Mouse (Mus musculus): Measurements from ENCODE around the gene Mettl24. TPM values are rescaled to one million over a fixed set of nuclear protein-coding genes. Genes with fewer than 3 reads are reported as not detected.
A peak's percentile ranks its signal among the peaks of the same experiment; 100 is the strongest.

Gene Mettl24
- 0.83 and 1.1 TPM in 2 replicates for polyA plus RNA-seq (2014; fragmentation: Nextera tagmentation; extraction: Ambion mirVana)

GRCm38 (mm10) chr10:40683092-40683867, at the start of gene Mettl24:
TSS of gene Mettl24 (plus strand) at chr10:40683282.
- WGBS, result under 1% methylated on average over 47 of the region's 50 CpGs
- peak; percentile 85 for ATAC-seq (ENCODE audit: low read depth)
- no peak within 1 kb of the TSS for H3K27ac ChIP-seq (ENCODE audit: low read depth, low read length)

GRCm38 (mm10) chr10:40637331-40637730, 45.8 kb upstream of the Mettl24 start:
- Histone ChIP-seq H3K9me3 (ENCODE audit: control insufficient read depth, low read length) (no peaks in the 10 kb centered on the region), H3K27me3 (ENCODE audit: control insufficient read depth, insufficient read depth, low read length) (no peaks in the 10 kb centered on the region), H3K9ac (replicated peaks; ENCODE audit: low read depth, low read length) (no peak overlapping the region), H3K36me3 (ENCODE audit: control insufficient read depth, insufficient read depth, low read length) (no peaks in the 10 kb centered on the region), H3K4me1 (ENCODE audit: control insufficient read depth, insufficient read depth, low read length) (no peaks in the 10 kb centered on the region; the same call in 1 of the 2 replicates), H3K4me2 (ENCODE audit: low read depth, low read length) (no peak overlapping the region), H3K27ac (ENCODE audit: low read depth, low read length) (no peak overlapping the region), H3K4me3 (ENCODE audit: low read depth, low read length) (no peak overlapping the region)
- no peak for ATAC-seq (ENCODE audit: low read depth)
- WGBS, result 34% methylated on average over 10 of the region's 10 CpGs

More at GRCm38 (mm10) chr10:40683092-40683867, at the start of gene Mettl24:
- Histone ChIP-seq H3K9ac (replicated peaks; ENCODE audit: low read depth, low read length) (peak within 1 kb of the TSS; percentile 71), H3K4me3 (ENCODE audit: low read depth, low read length) (peak within 1 kb of the TSS; percentile 49), H3K9me3 (ENCODE audit: control insufficient read depth, low read length) (no peaks in the 10 kb centered on the region), H3K4me2 (ENCODE audit: low read depth, low read length) (peak within 1 kb of the TSS; percentile 98), H3K36me3 (ENCODE audit: control insufficient read depth, insufficient read depth, low read length) (no peaks in the 10 kb centered on the region), H3K4me1 (ENCODE audit: control insufficient read depth, insufficient read depth, low read length) (peaks cover 11% of the 10 kb centered on the region), H3K27me3 (ENCODE audit: control insufficient read depth, insufficient read depth, low read length) (no peaks in the 10 kb centered on the region)

- H3K4me2 ChIP-seq (ENCODE audit: low read depth, low read length), result no peak overlapping the region
- H3K9ac ChIP-seq (replicated peaks; ENCODE audit: low read depth, low read length), result no peak overlapping the region
- WGBS, result 38% methylated on average over 7 of the region's 7 CpGs
- no peaks in the 10 kb centered on the region; the same call in 1 of the 2 replicates for H3K4me1 ChIP-seq (ENCODE audit: control insufficient read depth, insufficient read depth, low read length)
- peak; percentile 34; the same call in 1 of the 2 replicates for ATAC-seq (ENCODE audit: low read depth)
- no peaks in the 10 kb centered on the region for H3K36me3 ChIP-seq (ENCODE audit: control insufficient read depth, insufficient read depth, low read length)
- H3K27me3 ChIP-seq (ENCODE audit: control insufficient read depth, insufficient read depth, low read length), result no peaks in the 10 kb centered on the region
- no peak overlapping the region for H3K4me3 ChIP-seq (ENCODE audit: low read depth, low read length)
- no peaks in the 10 kb centered on the region for H3K9me3 ChIP-seq (ENCODE audit: control insufficient read depth, low read length)
- no peak overlapping the region for H3K27ac ChIP-seq (ENCODE audit: low read depth, low read length)
These were observed 44.8 kb upstream of the Mettl24 start for GRCm38 (mm10) chr10:40638276-40638675.

- 45% methylated on average over 26 of the region's 26 CpGs for WGBS
- peak; percentile 77; the same call in 1 of the 2 replicates for ATAC-seq (ENCODE audit: low read depth)
- H3K9me3 ChIP-seq (ENCODE audit: control insufficient read depth, low read length), result no peaks in the 10 kb centered on the region
- no peaks in the 10 kb centered on the region for H3K36me3 ChIP-seq (ENCODE audit: control insufficient read depth, insufficient read depth, low read length)
- no peaks in the 10 kb centered on the region; the same call in 1 of the 2 replicates for H3K4me1 ChIP-seq (ENCODE audit: control insufficient read depth, insufficient read depth, low read length)
- H3K27me3 ChIP-seq (ENCODE audit: control insufficient read depth, insufficient read depth, low read length), result no peaks in the 10 kb centered on the region
- no peak overlapping the region for H3K4me2 ChIP-seq (ENCODE audit: low read depth, low read length)
- H3K9ac ChIP-seq (replicated peaks; ENCODE audit: low read depth, low read length), result no peak overlapping the region
- no peak overlapping the region for H3K27ac ChIP-seq (ENCODE audit: low read depth, low read length)
- no peak overlapping the region for H3K4me3 ChIP-seq (ENCODE audit: low read depth, low read length)
These were observed 44.0 kb upstream of the Mettl24 start for GRCm38 (mm10) chr10:40638823-40639819.

GRCm38 (mm10) chr10:40640406-40640805, 42.7 kb upstream of the Mettl24 start:
- H3K27ac ChIP-seq (ENCODE audit: low read depth, low read length), result no peak overlapping the region
- H3K4me3 ChIP-seq (ENCODE audit: low read depth, low read length), result no peak overlapping the region
- H3K4me1 ChIP-seq (ENCODE audit: control insufficient read depth, insufficient read depth, low read length), result no peaks in the 10 kb centered on the region; the same call in 1 of the 2 replicates
- H3K36me3 ChIP-seq (ENCODE audit: control insufficient read depth, insufficient read depth, low read length), result no peaks in the 10 kb centered on the region
- H3K9me3 ChIP-seq (ENCODE audit: control insufficient read depth, low read length), result no peaks in the 10 kb centered on the region
- no peak for ATAC-seq (ENCODE audit: low read depth)
- no peak overlapping the region for H3K9ac ChIP-seq (replicated peaks; ENCODE audit: low read depth, low read length)
- no peaks in the 10 kb centered on the region for H3K27me3 ChIP-seq (ENCODE audit: control insufficient read depth, insufficient read depth, low read length)
- WGBS, result 89% methylated on average over 4 of the region's 4 CpGs
- no peak overlapping the region for H3K4me2 ChIP-seq (ENCODE audit: low read depth, low read length)

- Histone ChIP-seq H3K4me3 (ENCODE audit: low read depth, low read length) (no peak overlapping the region), H3K4me2 (ENCODE audit: low read depth, low read length) (no peak overlapping the region), H3K27me3 (ENCODE audit: control insufficient read depth, insufficient read depth, low read length) (no peaks in the 10 kb centered on the region), H3K4me1 (ENCODE audit: control insufficient read depth, insufficient read depth, low read length) (no peaks in the 10 kb centered on the region; the same call in 1 of the 2 replicates), H3K36me3 (ENCODE audit: control insufficient read depth, insufficient read depth, low read length) (no peaks in the 10 kb centered on the region), H3K27ac (ENCODE audit: low read depth, low read length) (no peak overlapping the region), H3K9ac (replicated peaks; ENCODE audit: low read depth, low read length) (no peak overlapping the region), H3K9me3 (ENCODE audit: control insufficient read depth, low read length) (no peaks in the 10 kb centered on the region)
- ATAC-seq (ENCODE audit: low read depth), result no peak
- WGBS, result 94% methylated on average over 7 of the region's 7 CpGs
These were observed 41.2 kb upstream of the Mettl24 start for GRCm38 (mm10) chr10:40641901-40642300.

GRCm38 (mm10) chr10:40643126-40643525, 40.0 kb upstream of the Mettl24 start:
- no peak overlapping the region for H3K4me3 ChIP-seq (ENCODE audit: low read depth, low read length)
- WGBS, result 91% methylated on average over 5 of the region's 5 CpGs
- no peak for ATAC-seq (ENCODE audit: low read depth)
- H3K27me3 ChIP-seq (ENCODE audit: control insufficient read depth, insufficient read depth, low read length), result no peaks in the 10 kb centered on the region
- no peaks in the 10 kb centered on the region; the same call in 1 of the 2 replicates for H3K4me1 ChIP-seq (ENCODE audit: control insufficient read depth, insufficient read depth, low read length)
- no peak overlapping the region for H3K27ac ChIP-seq (ENCODE audit: low read depth, low read length)
- H3K36me3 ChIP-seq (ENCODE audit: control insufficient read depth, insufficient read depth, low read length), result no peaks in the 10 kb centered on the region
- no peak overlapping the region for H3K9ac ChIP-seq (replicated peaks; ENCODE audit: low read depth, low read length)
- no peaks in the 10 kb centered on the region for H3K9me3 ChIP-seq (ENCODE audit: control insufficient read depth, low read length)
- no peak overlapping the region for H3K4me2 ChIP-seq (ENCODE audit: low read depth, low read length)

- no peaks in the 10 kb centered on the region for H3K4me1 ChIP-seq (ENCODE audit: control insufficient read depth, insufficient read depth, low read length)
- no peak overlapping the region for H3K4me2 ChIP-seq (ENCODE audit: low read depth, low read length)
- no peaks in the 10 kb centered on the region for H3K27me3 ChIP-seq (ENCODE audit: control insufficient read depth, insufficient read depth, low read length)
- H3K9me3 ChIP-seq (ENCODE audit: control insufficient read depth, low read length), result no peaks in the 10 kb centered on the region
- no peaks in the 10 kb centered on the region for H3K36me3 ChIP-seq (ENCODE audit: control insufficient read depth, insufficient read depth, low read length)
- ATAC-seq (ENCODE audit: low read depth), result no peak
- WGBS, result 77% methylated on average over 9 of the region's 9 CpGs
- H3K27ac ChIP-seq (ENCODE audit: low read depth, low read length), result no peak overlapping the region
- no peak overlapping the region for H3K4me3 ChIP-seq (ENCODE audit: low read depth, low read length)
- no peak overlapping the region for H3K9ac ChIP-seq (replicated peaks; ENCODE audit: low read depth, low read length)
These were observed 38.6 kb upstream of the Mettl24 start for GRCm38 (mm10) chr10:40644456-40644855.
